Mouse (Mus musculus): Measurements from ENCODE around the gene Nppc. TPM values are rescaled to one million over a fixed set of nuclear protein-coding genes. Genes with fewer than 3 reads are reported as not detected.

The Nppc gene
- polyA plus RNA-seq, 1 experiment, result 0.09 TPM

- TF ChIP-seq POLR2A (IDR thresholded peaks at IDR 0.05; ENCODE audit: low read depth, low read length), result no peak
- no peak for TF ChIP-seq CTCF (conservative IDR thresholded peaks at IDR 0.05; ENCODE audit: insufficient read depth, insufficient read length, low read depth, low read length)
- Histone ChIP-seq H3K36me3 (ENCODE audit: control insufficient read depth, insufficient read depth, low read length) (no peaks in the 10 kb centered on the region), H3K27me3 (replicated peaks; ENCODE audit: control insufficient read depth, insufficient read depth, low read length) (no peaks in the 10 kb centered on the region), H3K4me3 (ENCODE audit: insufficient read depth, low read depth, low read length) (no peak overlapping the region), H3K27ac (ENCODE audit: insufficient read depth, low read depth, low read length) (no peak overlapping the region), H3K4me1 (ENCODE audit: control insufficient read depth, insufficient read depth, low read length) (no peaks in the 10 kb centered on the region)
- peak; percentile 61 for DNase-seq
- 68% methylated on average over 5 of the region's 5 CpGs for WGBS
These were observed 13.3 kb downstream of the Nppc start for GRCm38 (mm10) chr1:86657071-86657470.

- WGBS, result 72% methylated on average over 4 of the region's 4 CpGs
- Histone ChIP-seq H3K4me3 (ENCODE audit: insufficient read depth, low read depth, low read length) (no peak overlapping the region), H3K4me1 (ENCODE audit: control insufficient read depth, insufficient read depth, low read length) (no peaks in the 10 kb centered on the region), H3K27ac (ENCODE audit: insufficient read depth, low read depth, low read length) (no peak overlapping the region), H3K27me3 (replicated peaks; ENCODE audit: control insufficient read depth, insufficient read depth, low read length) (no peaks in the 10 kb centered on the region), H3K36me3 (ENCODE audit: control insufficient read depth, insufficient read depth, low read length) (no peaks in the 10 kb centered on the region)
- TF ChIP-seq POLR2A (IDR thresholded peaks at IDR 0.05; ENCODE audit: low read depth, low read length), result no peak
- peak; percentile 24; the same call in 1 of the 2 replicates for TF ChIP-seq CTCF (conservative IDR thresholded peaks at IDR 0.05; ENCODE audit: insufficient read depth, insufficient read length, low read depth, low read length)
- DNase-seq, result no peak
These were observed 17.7 kb downstream of the Nppc start for GRCm38 (mm10) chr1:86652675-86653074.

GRCm38 (mm10) chr1:86650272-86650671 lies 20.1 kb downstream of the Nppc start:
- no peaks in the 10 kb centered on the region for H3K36me3 ChIP-seq (ENCODE audit: control insufficient read depth, insufficient read depth, low read length)
- H3K4me3 ChIP-seq (ENCODE audit: insufficient read depth, low read depth, low read length), result no peak overlapping the region
- no peak for TF ChIP-seq POLR2A (IDR thresholded peaks at IDR 0.05; ENCODE audit: low read depth, low read length)
- peak; percentile 97 for TF ChIP-seq CTCF (conservative IDR thresholded peaks at IDR 0.05; ENCODE audit: insufficient read depth, insufficient read length, low read depth, low read length)
- peak; percentile 64 for DNase-seq
- H3K27me3 ChIP-seq (replicated peaks; ENCODE audit: control insufficient read depth, insufficient read depth, low read length), result no peaks in the 10 kb centered on the region
- H3K27ac ChIP-seq (ENCODE audit: insufficient read depth, low read depth, low read length), result no peak overlapping the region
- 8% methylated on average over 6 of the region's 6 CpGs for WGBS
- no peaks in the 10 kb centered on the region for H3K4me1 ChIP-seq (ENCODE audit: control insufficient read depth, insufficient read depth, low read length)

- 68% methylated on average over 2 of the region's 2 CpGs for WGBS
- Histone ChIP-seq H3K4me1 (ENCODE audit: control insufficient read depth, insufficient read depth, low read length) (no peaks in the 10 kb centered on the region), H3K4me3 (ENCODE audit: insufficient read depth, low read depth, low read length) (no peak overlapping the region), H3K36me3 (ENCODE audit: control insufficient read depth, insufficient read depth, low read length) (no peaks in the 10 kb centered on the region), H3K27ac (ENCODE audit: insufficient read depth, low read depth, low read length) (no peak overlapping the region), H3K27me3 (replicated peaks; ENCODE audit: control insufficient read depth, insufficient read depth, low read length) (no peaks in the 10 kb centered on the region)
- TF ChIP-seq CTCF (conservative IDR thresholded peaks at IDR 0.05; ENCODE audit: insufficient read depth, insufficient read length, low read depth, low read length), result no peak
- TF ChIP-seq POLR2A (IDR thresholded peaks at IDR 0.05; ENCODE audit: low read depth, low read length), result no peak
- no peak for DNase-seq
These were observed 22.9 kb downstream of the Nppc start for GRCm38 (mm10) chr1:86647517-86647916.

- no peak overlapping the region for H3K4me3 ChIP-seq (ENCODE audit: insufficient read depth, low read depth, low read length)
- H3K27me3 ChIP-seq (replicated peaks; ENCODE audit: control insufficient read depth, insufficient read depth, low read length), result no peaks in the 10 kb centered on the region
- H3K4me1 ChIP-seq (ENCODE audit: control insufficient read depth, insufficient read depth, low read length), result no peaks in the 10 kb centered on the region
- no peaks in the 10 kb centered on the region for H3K36me3 ChIP-seq (ENCODE audit: control insufficient read depth, insufficient read depth, low read length)
- no peak for DNase-seq
- 61% methylated on average over 13 of the region's 13 CpGs for WGBS
- TF ChIP-seq POLR2A (IDR thresholded peaks at IDR 0.05; ENCODE audit: low read depth, low read length) (no peak), CTCF (conservative IDR thresholded peaks at IDR 0.05; ENCODE audit: insufficient read depth, insufficient read length, low read depth, low read length) (no peak)
- no peak overlapping the region for H3K27ac ChIP-seq (ENCODE audit: insufficient read depth, low read depth, low read length)
These were observed 27.1 kb downstream of the Nppc start for GRCm38 (mm10) chr1:86643101-86643809.

- Histone ChIP-seq H3K36me3 (ENCODE audit: control insufficient read depth, insufficient read depth, low read length) (no peaks in the 10 kb centered on the region), H3K4me1 (ENCODE audit: control insufficient read depth, insufficient read depth, low read length) (no peaks in the 10 kb centered on the region), H3K4me3 (ENCODE audit: insufficient read depth, low read depth, low read length) (no peak overlapping the region), H3K27me3 (replicated peaks; ENCODE audit: control insufficient read depth, insufficient read depth, low read length) (no peaks in the 10 kb centered on the region), H3K27ac (ENCODE audit: insufficient read depth, low read depth, low read length) (no peak overlapping the region)
- 62% methylated on average over 6 of the region's 6 CpGs for WGBS
- DNase-seq, result peak; percentile 33
- TF ChIP-seq CTCF (conservative IDR thresholded peaks at IDR 0.05; ENCODE audit: insufficient read depth, insufficient read length, low read depth, low read length) (no peak), POLR2A (IDR thresholded peaks at IDR 0.05; ENCODE audit: low read depth, low read length) (no peak)
These were observed 35.5 kb downstream of the Nppc start for GRCm38 (mm10) chr1:86634751-86635359.
